Mouse (Mus musculus): ENCODE data around the gene Kcnh2. TPM values are rescaled to one million over a fixed set of nuclear protein-coding genes. Genes with fewer than 3 reads are reported as not detected.

The Kcnh2 gene
- polyA plus RNA-seq, 1 experiment: 29.4 TPM

DNA sequence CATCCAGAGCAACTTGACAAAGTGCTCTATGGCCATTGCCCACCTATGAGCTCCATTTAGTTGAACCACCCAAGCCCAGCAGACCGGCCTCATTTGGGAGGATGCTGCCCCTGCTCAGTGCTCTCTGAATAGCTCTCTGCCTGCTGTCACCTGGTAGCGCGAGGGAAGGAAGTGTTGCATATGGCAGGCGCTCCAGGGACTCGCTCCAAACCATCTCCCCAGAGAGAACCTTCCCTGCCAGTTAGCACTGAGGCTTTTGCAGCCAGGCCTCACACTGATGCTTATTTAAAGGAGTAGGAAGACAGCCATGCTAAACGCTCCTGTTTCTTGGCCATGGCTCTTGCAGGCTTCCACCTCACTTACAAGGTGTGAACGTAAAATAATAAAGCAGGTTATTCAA lies 42.8 kb downstream of the Kcnh2 start:
- Histone ChIP-seq H3K27ac (ENCODE audit: insufficient read depth, low read length) (no peak overlapping the region), H3K4me1 (ENCODE audit: control insufficient read depth, insufficient read depth, low read length) (no peaks in the 10 kb centered on the region), H3K4me3 (ENCODE audit: insufficient read depth, low read length) (no peak overlapping the region)
- no peak for TF ChIP-seq CTCF (IDR thresholded peaks at IDR 0.05; ENCODE audit: extremely low read depth, insufficient read depth, low read length)
- no peak for TF ChIP-seq POLR2A (IDR thresholded peaks at IDR 0.05; ENCODE audit: extremely low read depth, insufficient read depth, low read length)

DNA sequence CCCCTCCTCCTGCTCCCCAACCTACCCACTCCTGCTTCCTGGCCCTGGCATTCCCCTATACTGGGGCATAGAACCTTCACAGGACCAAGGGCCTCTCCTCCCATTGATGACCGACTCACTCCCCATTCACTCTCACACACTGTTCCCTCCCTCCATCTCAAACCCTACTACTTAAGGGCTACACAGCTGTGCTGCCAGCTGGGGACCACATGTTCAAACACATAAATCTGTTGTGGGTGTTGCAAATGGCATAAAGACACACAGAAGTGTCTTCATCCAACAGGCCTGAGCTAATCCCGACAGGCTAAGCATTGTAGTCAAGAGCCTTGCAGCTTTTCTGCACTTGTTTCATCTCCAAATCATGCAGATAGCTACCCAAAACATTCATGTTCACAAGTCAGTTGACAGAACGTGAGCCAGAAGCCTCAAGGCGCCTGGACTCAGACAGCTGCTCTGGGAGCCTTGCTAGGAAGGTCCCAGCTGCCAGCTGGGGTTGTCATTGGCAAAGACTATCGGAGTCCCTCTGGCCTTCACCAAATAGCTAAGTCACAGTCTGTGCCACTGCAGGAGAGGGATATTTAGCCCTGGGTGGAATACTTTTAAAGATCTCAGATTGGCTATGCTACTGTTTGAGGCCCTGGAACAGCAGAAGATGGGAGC lies 44.2 kb downstream of the Kcnh2 start:
- no peaks in the 10 kb centered on the region for H3K4me1 ChIP-seq (ENCODE audit: control insufficient read depth, insufficient read depth, low read length)
- no peak overlapping the region for H3K27ac ChIP-seq (ENCODE audit: insufficient read depth, low read length)
- no peak overlapping the region for H3K4me3 ChIP-seq (ENCODE audit: insufficient read depth, low read length)
- TF ChIP-seq POLR2A (IDR thresholded peaks at IDR 0.05; ENCODE audit: extremely low read depth, insufficient read depth, low read length) (no peak), CTCF (IDR thresholded peaks at IDR 0.05; ENCODE audit: extremely low read depth, insufficient read depth, low read length) (no peak)

DNA sequence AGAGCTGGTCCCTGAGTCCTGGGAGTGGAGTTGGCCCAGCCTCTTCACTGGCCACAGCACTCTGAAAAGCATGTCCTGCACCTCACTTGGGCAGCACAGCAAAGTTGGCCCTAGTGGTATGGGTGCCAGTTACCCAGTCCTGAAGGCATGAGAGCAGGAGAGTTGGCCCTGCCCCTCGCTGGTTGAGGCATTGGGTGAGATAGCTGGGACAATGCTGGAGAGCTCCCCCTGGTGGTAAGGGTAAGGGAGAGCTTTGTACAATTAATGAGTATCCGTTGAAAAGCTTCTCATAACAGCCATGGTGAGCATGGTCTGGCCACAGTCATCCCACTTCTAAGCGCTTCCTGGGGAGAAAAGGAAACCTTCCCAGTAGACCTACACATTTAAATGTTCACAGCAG lies 48.2 kb downstream of the Kcnh2 start:
- Histone ChIP-seq H3K4me3 (ENCODE audit: insufficient read depth, low read length) (no peak overlapping the region), H3K4me1 (ENCODE audit: control insufficient read depth, insufficient read depth, low read length) (no peaks in the 10 kb centered on the region), H3K27ac (ENCODE audit: insufficient read depth, low read length) (no peak overlapping the region)
- TF ChIP-seq CTCF (IDR thresholded peaks at IDR 0.05; ENCODE audit: extremely low read depth, insufficient read depth, low read length) (peak; percentile 41), POLR2A (IDR thresholded peaks at IDR 0.05; ENCODE audit: extremely low read depth, insufficient read depth, low read length) (no peak)

DNA sequence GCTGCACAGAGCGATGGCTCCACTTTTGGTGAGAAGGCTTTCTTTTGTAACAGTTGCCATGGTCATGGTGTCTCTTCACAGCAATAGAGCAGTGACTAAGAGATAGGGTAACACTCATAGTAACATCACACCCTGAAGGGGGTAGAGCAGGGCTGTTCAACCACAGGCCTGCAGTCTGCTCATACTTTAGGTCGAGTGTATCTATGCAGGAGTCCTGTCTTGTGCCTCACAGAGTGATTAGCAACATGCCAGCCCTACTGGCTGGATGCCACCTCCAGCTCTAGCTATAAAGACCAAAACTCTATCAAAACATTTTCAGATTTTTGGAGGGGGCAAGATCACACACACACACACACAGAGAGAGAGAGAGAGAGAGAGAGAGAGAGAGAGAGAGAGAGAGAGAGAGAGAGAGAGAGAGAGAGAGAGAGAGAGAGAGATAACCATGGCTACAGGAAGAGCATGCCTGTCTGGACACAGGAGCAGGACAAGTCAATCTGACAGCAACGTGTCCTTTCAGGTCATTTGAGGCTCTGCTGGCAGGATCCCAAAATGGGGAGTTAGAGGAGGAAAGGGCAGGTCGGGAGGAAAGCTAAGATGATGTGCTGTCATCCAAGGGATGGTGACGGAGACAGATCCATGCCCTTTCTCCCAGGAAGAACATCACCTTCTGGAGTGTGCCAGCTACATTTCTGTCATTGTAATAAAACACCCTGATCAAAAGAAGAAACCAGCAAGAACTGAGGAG lies 51.4 kb downstream of the Kcnh2 start:
- no peaks in the 10 kb centered on the region for H3K4me1 ChIP-seq (ENCODE audit: control insufficient read depth, insufficient read depth, low read length)
- H3K4me3 ChIP-seq (ENCODE audit: insufficient read depth, low read length): no peak overlapping the region
- no peak for TF ChIP-seq CTCF (IDR thresholded peaks at IDR 0.05; ENCODE audit: extremely low read depth, insufficient read depth, low read length)
- TF ChIP-seq POLR2A (IDR thresholded peaks at IDR 0.05; ENCODE audit: extremely low read depth, insufficient read depth, low read length): no peak
- H3K27ac ChIP-seq (ENCODE audit: insufficient read depth, low read length): no peak overlapping the region

DNA sequence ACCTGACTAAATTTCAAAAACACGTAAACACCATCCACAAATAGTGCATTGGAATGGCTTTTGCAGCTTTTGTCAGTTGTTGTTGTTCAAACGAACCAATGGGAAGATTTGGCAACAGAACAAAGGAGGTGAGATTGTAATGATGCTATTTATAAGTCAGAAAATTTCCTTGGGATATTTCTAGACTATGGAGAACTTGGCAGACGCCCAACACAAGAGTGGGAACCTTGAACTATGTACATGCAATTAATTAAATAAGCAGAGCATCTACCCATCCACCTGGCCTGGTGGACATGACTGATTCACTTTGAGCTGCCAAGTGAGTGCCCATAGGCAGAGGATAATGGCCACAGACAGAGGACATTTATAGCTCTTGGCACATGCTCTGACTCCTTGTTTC lies 59.5 kb downstream of the Kcnh2 start:
- Histone ChIP-seq H3K4me1 (ENCODE audit: control insufficient read depth, insufficient read depth, low read length) (no peaks in the 10 kb centered on the region), H3K27ac (ENCODE audit: insufficient read depth, low read length) (no peak overlapping the region), H3K4me3 (ENCODE audit: insufficient read depth, low read length) (no peak overlapping the region)
- TF ChIP-seq CTCF (IDR thresholded peaks at IDR 0.05; ENCODE audit: extremely low read depth, insufficient read depth, low read length) (no peak), POLR2A (IDR thresholded peaks at IDR 0.05; ENCODE audit: extremely low read depth, insufficient read depth, low read length) (no peak)

DNA sequence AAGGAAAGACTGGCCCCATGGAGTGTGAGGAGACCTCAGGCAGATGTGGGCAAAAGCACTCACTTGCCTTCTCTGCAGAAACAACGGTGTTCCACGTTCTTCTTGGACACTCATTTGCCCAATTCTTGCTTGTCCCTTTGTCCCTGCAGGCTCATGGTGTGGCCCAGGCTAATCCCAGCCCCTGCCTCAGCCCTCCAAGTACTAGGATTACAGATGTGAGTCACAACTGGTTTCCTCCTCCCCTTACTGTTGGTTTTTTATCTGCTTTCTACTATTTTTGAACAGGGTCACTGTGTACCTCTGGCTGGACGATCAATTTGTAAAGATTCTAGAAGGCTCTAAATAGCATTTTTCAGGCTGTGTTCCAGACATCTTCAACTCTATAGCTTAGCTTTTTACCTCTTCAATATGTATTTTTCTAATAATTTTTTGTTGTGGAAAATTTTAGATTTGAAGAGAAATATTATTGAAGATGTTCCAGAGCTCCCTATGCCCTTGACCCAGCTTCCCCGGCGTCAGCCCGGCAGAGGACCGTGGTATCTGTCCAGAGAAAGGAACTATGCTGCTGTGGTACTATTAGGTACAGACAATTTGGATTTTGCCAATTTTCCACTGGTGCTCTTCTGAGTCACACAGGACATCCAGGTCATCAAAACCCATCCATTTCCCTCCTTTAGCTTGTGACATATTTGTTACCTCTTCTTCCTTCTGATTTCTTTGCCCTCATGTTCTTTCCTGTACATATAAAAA lies 65.0 kb downstream of the Kcnh2 start:
- no peak overlapping the region for H3K27ac ChIP-seq (ENCODE audit: insufficient read depth, low read length)
- TF ChIP-seq POLR2A (IDR thresholded peaks at IDR 0.05; ENCODE audit: extremely low read depth, insufficient read depth, low read length) (no peak), CTCF (IDR thresholded peaks at IDR 0.05; ENCODE audit: extremely low read depth, insufficient read depth, low read length) (no peak)
- no peaks in the 10 kb centered on the region for H3K4me1 ChIP-seq (ENCODE audit: control insufficient read depth, insufficient read depth, low read length)
- H3K4me3 ChIP-seq (ENCODE audit: insufficient read depth, low read length): no peak overlapping the region

DNA sequence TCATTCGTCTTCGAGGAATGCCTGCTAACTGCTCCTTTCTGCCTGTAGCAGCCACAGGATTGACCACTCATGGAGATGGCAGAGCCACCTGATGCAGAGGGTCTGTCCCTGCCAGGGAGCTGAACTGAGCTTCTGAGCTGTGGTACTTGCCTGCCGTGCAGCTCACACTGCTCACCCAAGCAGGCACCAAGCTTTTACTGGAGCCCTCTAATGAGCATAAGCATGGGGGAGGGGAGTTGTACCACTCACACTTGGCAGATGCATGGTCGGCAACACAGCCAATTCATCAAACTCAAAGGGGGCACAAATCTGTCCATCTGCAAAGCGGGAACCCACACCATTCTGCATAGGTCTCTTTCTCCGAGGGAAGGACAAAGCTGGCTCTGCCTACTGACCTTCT lies 67.3 kb downstream of the Kcnh2 start:
- TF ChIP-seq POLR2A (IDR thresholded peaks at IDR 0.05; ENCODE audit: extremely low read depth, insufficient read depth, low read length): no peak
- TF ChIP-seq CTCF (IDR thresholded peaks at IDR 0.05; ENCODE audit: extremely low read depth, insufficient read depth, low read length): no peak
- Histone ChIP-seq H3K27ac (ENCODE audit: insufficient read depth, low read length) (no peak overlapping the region), H3K4me1 (ENCODE audit: control insufficient read depth, insufficient read depth, low read length) (no peaks in the 10 kb centered on the region), H3K4me3 (ENCODE audit: insufficient read depth, low read length) (no peak overlapping the region)

DNA sequence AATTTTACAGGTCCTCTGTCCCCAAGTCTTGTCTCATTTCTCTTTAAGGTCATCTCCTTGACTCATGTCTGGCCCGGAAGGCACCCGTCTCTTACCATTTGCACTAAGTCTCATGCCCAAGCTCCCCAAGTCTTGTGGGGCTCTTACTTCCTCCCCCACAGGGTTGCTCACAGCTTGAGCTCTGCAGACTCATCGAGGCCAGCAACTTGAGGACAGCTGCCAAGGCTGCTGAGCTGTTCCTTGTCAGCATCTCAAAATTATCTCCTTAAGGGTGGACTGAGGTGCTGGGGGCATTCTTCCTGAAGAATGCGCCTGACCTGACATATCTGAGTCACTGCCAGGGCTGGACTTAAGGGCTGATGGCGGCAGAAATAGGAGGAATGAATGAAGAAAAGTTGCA lies 68.2 kb downstream of the Kcnh2 start:
- no peak overlapping the region for H3K4me3 ChIP-seq (ENCODE audit: insufficient read depth, low read length)
- no peaks in the 10 kb centered on the region for H3K4me1 ChIP-seq (ENCODE audit: control insufficient read depth, insufficient read depth, low read length)
- TF ChIP-seq CTCF (IDR thresholded peaks at IDR 0.05; ENCODE audit: extremely low read depth, insufficient read depth, low read length): no peak
- TF ChIP-seq POLR2A (IDR thresholded peaks at IDR 0.05; ENCODE audit: extremely low read depth, insufficient read depth, low read length): no peak
- H3K27ac ChIP-seq (ENCODE audit: insufficient read depth, low read length): no peak overlapping the region

DNA sequence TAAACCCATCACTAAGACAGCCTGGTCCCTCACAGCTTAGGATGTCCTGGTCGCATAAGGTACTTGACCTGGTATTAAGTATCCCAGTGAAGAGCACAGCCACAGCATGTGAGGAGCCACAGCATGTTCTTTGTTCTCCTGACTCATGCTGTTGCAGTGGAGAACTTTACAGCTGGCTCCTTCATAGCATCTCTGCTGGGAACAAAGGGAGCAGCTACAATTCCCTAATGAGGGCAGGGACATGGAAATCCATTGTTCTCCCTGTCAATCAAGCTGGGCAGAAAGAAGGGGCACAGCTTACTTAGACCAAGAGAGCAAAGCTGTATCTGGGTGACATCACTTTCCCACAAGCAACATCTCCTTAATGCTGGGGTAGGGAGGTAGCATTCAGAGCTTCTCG lies 70.9 kb downstream of the Kcnh2 start:
- Histone ChIP-seq H3K4me1 (ENCODE audit: control insufficient read depth, insufficient read depth, low read length) (no peaks in the 10 kb centered on the region), H3K27ac (ENCODE audit: insufficient read depth, low read length) (no peak overlapping the region), H3K4me3 (ENCODE audit: insufficient read depth, low read length) (no peak overlapping the region)
- no peak for TF ChIP-seq POLR2A (IDR thresholded peaks at IDR 0.05; ENCODE audit: extremely low read depth, insufficient read depth, low read length)
- TF ChIP-seq CTCF (IDR thresholded peaks at IDR 0.05; ENCODE audit: extremely low read depth, insufficient read depth, low read length): no peak

Measured in cortical plate, adult 2 months (tissue).